Mouse (Mus musculus) layer of hippocampus, postnatal 10 days (tissue): ENCODE measurements around the gene Hscb. TPM values are rescaled to one million over a fixed set of nuclear protein-coding genes. Genes with fewer than 3 reads are reported as not detected.
"Not testable (repeated sequence)": the region's sequence is repeated elsewhere in the genome, so short reads cannot be mapped to it uniquely, and the experiment has no call there.

Experiments
- DNase-seq, 2 experiments: peaks; one replicate each; pipeline ENCODE4 v3.0.0; 2021; ENCODE audit warnings: low spot score in 2 of 2
- long read RNA-seq: library from polyadenylated mRNA; stranded (forward); transcript quantifications from one replicate; pipeline ENCODE4 v2.0.0, GENCODE M21; 2023
- total RNA-seq, 2 experiments: library from RNA; stranded (reverse); gene quantifications; 2 replicates each; pipeline ENCODE4 v1.2.3; 2021

The Hscb gene
- total RNA-seq = 1 to 10 TPM; 8.9 to 9.6 TPM
- long read RNA-seq, transcript Hscb-201 (6 exons, 804 nt) = major isoform, 11 of 16 reads
- long read RNA-seq, partial matches to known transcripts = 0 of 16 reads
- long read RNA-seq, other reads (novel, unspliced or antisense) = 5 of 16 reads

- peak; percentile 98 for DNase-seq
These were observed at the start of gene Hscb, which contains the start of gene Chek2 for GRCm38 (mm10) chr5:110839678-110840365. Hscb (minus strand) TSS chr5:110839777. Chek2 (plus strand) TSS chr5:110839979.

GRCm38 (mm10) chr5:110888596-110888995 is 49.0 kb upstream of the Hscb start:
- no peak for DNase-seq

GRCm38 (mm10) chr5:110879584-110880374 is 40.2 kb upstream of the Hscb start, which contains the start of gene Ttc28:
Ttc28 (plus strand) TSS chr5:110879803.
- peak; percentile 91 to 95 for DNase-seq

- DNase-seq = no peak
These were observed 39.5 kb upstream of the Hscb start for GRCm38 (mm10) chr5:110879042-110879441.

GRCm38 (mm10) chr5:110878526-110878925 is 38.9 kb upstream of the Hscb start:
- DNase-seq = not testable (repeated sequence)

GRCm38 (mm10) chr5:110877666-110878505 is 38.3 kb upstream of the Hscb start:
- DNase-seq = no peak

GRCm38 (mm10) chr5:110875286-110875685 is 35.7 kb upstream of the Hscb start:
- no peak for DNase-seq

- no peak for DNase-seq
These were observed 35.1 kb upstream of the Hscb start for GRCm38 (mm10) chr5:110874711-110875110.

- no peak for DNase-seq
These were observed 33.6 kb upstream of the Hscb start for GRCm38 (mm10) chr5:110873160-110873559.

GRCm38 (mm10) chr5:110869242-110869669 is 29.7 kb upstream of the Hscb start:
- DNase-seq = peak in 1 of 2 experiments; percentile 30

- DNase-seq = no peak
These were observed 28.9 kb upstream of the Hscb start for GRCm38 (mm10) chr5:110868460-110868859.

GRCm38 (mm10) chr5:110860445-110860844 is 20.9 kb upstream of the Hscb start:
- no peak for DNase-seq

GRCm38 (mm10) chr5:110859013-110859650 is 19.6 kb upstream of the Hscb start:
- DNase-seq = peak; percentile 30 to 40

- DNase-seq = no peak
These were observed 17.5 kb upstream of the Hscb start for GRCm38 (mm10) chr5:110857091-110857490.

- no peak for DNase-seq
These were observed 13.4 kb upstream of the Hscb start for GRCm38 (mm10) chr5:110852990-110853389.

GRCm38 (mm10) chr5:110841046-110841862 is 1.7 kb upstream of the Hscb start:
- DNase-seq = no peak

GRCm38 (mm10) chr5:110840465-110840864 is 888 bp upstream of the Hscb start:
- DNase-seq = peak; percentile 41 to 53

- DNase-seq = no peak
These were observed 419 bp downstream of the Hscb start for GRCm38 (mm10) chr5:110839038-110839677.

- not testable (repeated sequence) for DNase-seq
These were observed 1.6 kb downstream of the Hscb start for GRCm38 (mm10) chr5:110838016-110838415.
